Mouse (Mus musculus): ENCODE data around the gene Tm7sf2. TPM values are rescaled to one million over a fixed set of nuclear protein-coding genes. Genes with fewer than 3 reads are reported as not detected.

The Tm7sf2 gene
- polyA plus RNA-seq (2017; shearing (Covaris generic)) = 10 to 100 TPM; 14.2 to 15.2 TPM

GRCm38 (mm10) chr19:6067724-6068415 is at the start of gene Tm7sf2:
Gene Tm7sf2, minus strand, starts transcription at chr19:6068373.

GRCm38 (mm10) chr19:6105586-6105985 is 37.4 kb upstream of the Tm7sf2 start, which contains the start of gene Naaladl1:
Gene Naaladl1, plus strand, starts transcription at chr19:6105782.

DNA sequence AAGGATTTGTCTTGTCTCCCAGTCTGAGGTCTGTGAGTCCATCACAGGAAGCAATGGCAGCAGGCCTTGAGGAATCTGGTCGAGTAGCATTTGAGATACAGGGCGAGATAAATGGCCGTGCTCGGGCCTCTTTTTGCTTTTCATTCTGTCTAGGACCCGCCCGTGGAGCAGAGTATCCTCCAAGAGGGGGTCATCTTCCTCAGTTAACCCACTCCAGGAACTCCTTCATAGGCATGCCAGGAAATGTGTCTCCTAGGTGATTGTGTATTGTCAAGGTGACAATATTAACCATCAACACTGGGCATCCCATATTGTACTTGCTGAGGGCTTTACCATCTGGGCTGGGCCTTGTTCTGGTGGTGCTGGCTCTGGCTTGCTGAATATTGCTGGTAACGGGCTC is 25.9 kb upstream of the Tm7sf2 start, which contains the start of gene AC131692.1:
Gene AC131692.1 (plus strand): TSS at position 301 of the 400 bp plus-strand sequence.

DNA sequence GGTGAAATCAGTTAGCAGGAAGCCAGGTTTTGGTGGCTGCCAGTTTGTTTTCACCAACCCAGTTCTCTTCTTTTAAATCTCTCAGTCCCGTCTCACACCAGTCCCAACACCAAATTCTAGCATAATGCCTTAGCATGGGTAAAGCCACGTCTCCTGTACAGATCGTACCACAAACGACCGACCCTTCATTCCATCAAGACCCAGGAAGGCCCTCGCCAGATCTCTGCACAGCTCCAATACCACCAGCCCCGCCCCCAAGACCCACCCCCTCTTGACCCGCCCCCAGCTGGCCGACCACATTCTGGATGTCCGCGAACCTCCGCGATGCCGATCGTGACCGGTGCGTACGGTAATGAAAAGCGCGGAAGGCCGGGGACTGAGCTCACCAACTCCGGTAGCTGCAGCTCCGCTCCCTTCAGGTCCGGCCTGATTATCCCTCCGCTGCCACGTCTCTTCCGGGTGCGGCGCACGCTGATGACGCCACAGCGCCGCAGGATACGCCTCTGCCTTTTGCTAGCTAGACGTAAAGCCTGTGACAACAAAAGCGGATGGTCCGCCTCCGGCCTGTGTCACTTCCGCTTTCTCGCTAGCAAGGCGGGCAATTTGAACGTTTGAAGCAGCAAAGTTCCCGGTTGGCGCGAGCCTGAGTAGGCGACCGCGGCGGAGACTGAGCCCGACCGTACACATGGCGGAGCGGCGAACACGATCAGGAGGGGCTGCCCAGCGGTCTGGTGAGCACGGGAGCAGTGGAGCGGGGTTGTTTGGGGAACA is 16.5 kb upstream of the Tm7sf2 start, which contains the start of the genes Zfpl1 and Cdca5:
Gene Zfpl1 (minus strand): TSS at position 479 of the 771 bp plus-strand sequence.
Gene Cdca5 (plus strand): TSS at position 506 of the 771 bp plus-strand sequence.

DNA sequence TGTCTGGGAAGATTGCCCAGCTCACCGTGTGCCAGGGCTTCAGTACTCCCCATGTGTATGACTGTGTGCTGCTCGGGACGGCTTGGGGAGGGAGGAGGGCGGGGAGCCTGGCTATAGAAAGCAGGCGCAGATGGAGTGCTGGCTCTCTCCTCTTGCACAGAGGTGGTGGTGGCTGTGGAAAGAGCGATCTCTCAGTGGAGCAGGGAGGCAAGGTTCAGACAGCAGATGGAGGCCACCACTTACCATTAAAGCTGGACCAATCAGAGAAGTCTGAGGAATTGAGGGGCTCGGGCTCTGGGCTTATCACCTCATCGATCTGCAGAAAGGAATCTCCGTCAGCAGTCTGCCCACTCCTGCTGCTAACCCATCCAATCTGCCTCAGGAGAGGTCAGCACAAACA is 14.0 kb upstream of the Tm7sf2 start, which contains the start of gene Gm28374:
Gene Gm28374 (minus strand): TSS at position 101 of the 400 bp plus-strand sequence.

GRCm38 (mm10) chr19:6079983-6080480 is 11.9 kb upstream of the Tm7sf2 start, which contains the start of gene Tmem262:
Gene Tmem262, plus strand, starts transcription at chr19:6080033.

GRCm38 (mm10) chr19:6076564-6077393 is 8.6 kb upstream of the Tm7sf2 start, which contains the start of gene Vps51:
Gene Vps51, minus strand, starts transcription at chr19:6077231.

GRCm38 (mm10) chr19:6061021-6061533 is 7.1 kb downstream of the Tm7sf2 start, which contains the start of gene Znhit2:
Gene Znhit2, plus strand, starts transcription at chr19:6061192.

GRCm38 (mm10) chr19:6057313-6058096 is 10.7 kb downstream of the Tm7sf2 start, which contains the start of the genes Mrpl49 and Fau:
Gene Mrpl49, minus strand, starts transcription at chr19:6057785.
Gene Fau, plus strand, starts transcription at chr19:6057844.

GRCm38 (mm10) chr19:6046294-6047153 is 21.6 kb downstream of the Tm7sf2 start, which contains the start of gene Syvn1:
Gene Syvn1, plus strand, starts transcription at chr19:6046576.

DNA sequence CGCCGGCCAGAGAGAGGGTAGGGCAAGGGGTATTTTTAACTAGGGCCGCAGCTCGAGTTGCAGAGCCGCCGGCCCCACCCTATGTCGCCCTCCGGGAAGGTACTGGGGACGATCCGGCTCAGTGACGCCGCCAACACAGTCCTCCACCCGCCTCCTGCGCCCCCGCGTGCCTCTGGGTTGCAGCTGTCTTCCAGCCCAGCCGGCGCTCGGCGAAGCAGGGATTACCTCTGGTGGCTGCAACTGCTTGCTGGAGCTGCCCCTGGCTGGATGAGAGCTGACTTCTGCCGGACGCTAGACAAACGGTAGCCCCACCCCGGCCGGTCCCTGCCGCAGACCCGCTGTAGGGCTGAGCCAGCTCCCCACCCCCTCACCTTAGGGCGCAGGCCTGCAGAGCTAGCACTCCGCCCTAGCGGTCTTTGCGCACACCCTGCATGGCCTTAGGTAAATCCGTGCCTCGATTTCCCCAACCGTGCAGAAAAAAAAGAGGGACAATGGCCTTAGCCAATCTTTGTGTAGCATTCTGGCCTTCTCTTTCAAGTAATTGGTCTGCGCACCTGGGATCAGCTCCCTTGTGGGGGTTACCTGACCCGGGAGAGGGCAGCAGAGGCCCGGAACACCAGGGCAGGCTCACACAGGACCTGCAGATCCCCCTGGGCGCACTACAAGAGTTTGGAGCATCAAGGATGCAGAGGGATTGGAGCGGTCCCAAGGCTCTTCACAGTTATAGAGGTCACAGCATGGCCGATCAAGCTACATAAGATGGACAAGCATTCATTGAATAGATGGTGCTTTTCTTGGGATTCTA is 52.5 kb downstream of the Tm7sf2 start, which contains the start of gene Capn1:
Gene Capn1 (minus strand): TSS at position 387 of the 805 bp plus-strand sequence.

Other genes with a start within 250 kb of the Tm7sf2 start
- gene Frmd8, start 193.1 kb downstream of the Tm7sf2 start, polyA plus RNA-seq (2017; shearing (Covaris generic)) = 100 to 1,000 TPM; 223 to 264 TPM
- 10 to 100 TPM; 38.8 to 42.3 TPM for gene Slc25a45, start 190.6 kb downstream of the Tm7sf2 start, polyA plus RNA-seq (2017; shearing (Covaris generic))
- gene Tigd3, start 174.2 kb downstream of the Tm7sf2 start, polyA plus RNA-seq (2017; shearing (Covaris generic)) = 1 to 10 TPM in 1 of 2 experiments, under 1 TPM in 1; 0.66 to 1.5 TPM
- 100 to 1,000 TPM; 161 to 208 TPM for gene Dpf2, start 155.4 kb downstream of the Tm7sf2 start, polyA plus RNA-seq (2017; shearing (Covaris generic))
- gene Cdc42ep2, start 143.6 kb downstream of the Tm7sf2 start, polyA plus RNA-seq (2017; shearing (Covaris generic)) = 1 to 10 TPM in 1 of 2 experiments, under 1 TPM in 1; 0.46 to 1.6 TPM
- 10 to 100 TPM; 37.4 to 48.6 TPM for gene Pola2, start 104.2 kb downstream of the Tm7sf2 start, polyA plus RNA-seq (2017; shearing (Covaris generic))
- under 1 TPM in 1 of 2 experiments, not detected in 1; 0.89 TPM for gene Slc22a20, start 82.2 kb downstream of the Tm7sf2 start, polyA plus RNA-seq (2017; shearing (Covaris generic))
- 10 to 100 TPM; 64.1 to 70.3 TPM for gene Capn1, start 52.5 kb downstream of the Tm7sf2 start, polyA plus RNA-seq (2017; shearing (Covaris generic))
- 10 to 100 TPM; 48.2 to 68.1 TPM for gene Syvn1, start 21.8 kb downstream of the Tm7sf2 start, polyA plus RNA-seq (2017; shearing (Covaris generic))
- 10 to 100 TPM; 37.1 to 49.2 TPM for gene Mrpl49, start 10.6 kb downstream of the Tm7sf2 start, polyA plus RNA-seq (2017; shearing (Covaris generic))
- gene Fau, start 10.5 kb downstream of the Tm7sf2 start, polyA plus RNA-seq (2017; shearing (Covaris generic)) = 100 to 1,000 TPM; 732 to 759 TPM
- 10 to 100 TPM; 35.7 to 43.9 TPM for gene Znhit2, start 7.2 kb downstream of the Tm7sf2 start, polyA plus RNA-seq (2017; shearing (Covaris generic))
- 100 to 1,000 TPM in 1 of 2 experiments, 10 to 100 TPM in 1; 79.1 to 114 TPM for gene Vps51, start 8.9 kb upstream of the Tm7sf2 start, polyA plus RNA-seq (2017; shearing (Covaris generic))
- 1 to 10 TPM in 1 of 2 experiments, not detected in 1; 2.5 TPM for gene Tmem262, start 11.7 kb upstream of the Tm7sf2 start, polyA plus RNA-seq (2017; shearing (Covaris generic))
- under 1 TPM; 0.68 to 0.80 TPM for gene Gm28374, start 13.9 kb upstream of the Tm7sf2 start, polyA plus RNA-seq (2017; shearing (Covaris generic))
- 10 to 100 TPM; 47.3 to 48.0 TPM for gene Zfpl1, start 16.6 kb upstream of the Tm7sf2 start, polyA plus RNA-seq (2017; shearing (Covaris generic))
- gene Cdca5, start 16.6 kb upstream of the Tm7sf2 start, polyA plus RNA-seq (2017; shearing (Covaris generic)) = 1 to 10 TPM in 1 of 2 experiments, not detected in 1; 1.9 TPM
- 1 to 10 TPM in 1 of 2 experiments, not detected in 1; 1.3 TPM for gene AC131692.1, start 26.0 kb upstream of the Tm7sf2 start, polyA plus RNA-seq (2017; shearing (Covaris generic))
- gene Naaladl1, start 37.4 kb upstream of the Tm7sf2 start, polyA plus RNA-seq (2017; shearing (Covaris generic)) = 1 to 10 TPM in 1 of 2 experiments, under 1 TPM in 1; 0.14 to 1.2 TPM
- gene Sac3d1, start 50.3 kb upstream of the Tm7sf2 start, polyA plus RNA-seq (2017; shearing (Covaris generic)) = 10 to 100 TPM; 17.7 to 37.8 TPM
- 10 to 100 TPM; 29.5 to 41.7 TPM for gene Snx15, start 59.9 kb upstream of the Tm7sf2 start, polyA plus RNA-seq (2017; shearing (Covaris generic))
- not detected for gene Batf2, start 72.6 kb upstream of the Tm7sf2 start, polyA plus RNA-seq (2017; shearing (Covaris generic))
- gene Arl2, start 73.2 kb upstream of the Tm7sf2 start, polyA plus RNA-seq (2017; shearing (Covaris generic)) = 10 to 100 TPM; 18.3 to 30.3 TPM
- 1 to 10 TPM in 1 of 2 experiments, not detected in 1; 1.2 TPM for gene Majin, start 116.0 kb upstream of the Tm7sf2 start, polyA plus RNA-seq (2017; shearing (Covaris generic))
- not detected for gene Gpha2, start 158.0 kb upstream of the Tm7sf2 start, polyA plus RNA-seq (2017; shearing (Covaris generic))
- 10 to 100 TPM; 21.9 to 26.7 TPM for gene Ppp2r5b, start 167.5 kb upstream of the Tm7sf2 start, polyA plus RNA-seq (2017; shearing (Covaris generic))
- 10 to 100 TPM; 23.5 to 31.5 TPM for gene Atg2a, start 173.3 kb upstream of the Tm7sf2 start, polyA plus RNA-seq (2017; shearing (Covaris generic))
- gene Ehd1, start 208.4 kb upstream of the Tm7sf2 start, polyA plus RNA-seq (2017; shearing (Covaris generic)) = 10 to 100 TPM; 22.3 to 27.6 TPM
- under 1 TPM; 0.11 to 0.46 TPM for gene Cdc42bpg, start 238.1 kb upstream of the Tm7sf2 start, polyA plus RNA-seq (2017; shearing (Covaris generic))

Data from inflammation-experienced regulatory T-cells (primary cell).